9 mouse cellular contexts compared by ENCODE assay signal in the genomic region with DNA sequence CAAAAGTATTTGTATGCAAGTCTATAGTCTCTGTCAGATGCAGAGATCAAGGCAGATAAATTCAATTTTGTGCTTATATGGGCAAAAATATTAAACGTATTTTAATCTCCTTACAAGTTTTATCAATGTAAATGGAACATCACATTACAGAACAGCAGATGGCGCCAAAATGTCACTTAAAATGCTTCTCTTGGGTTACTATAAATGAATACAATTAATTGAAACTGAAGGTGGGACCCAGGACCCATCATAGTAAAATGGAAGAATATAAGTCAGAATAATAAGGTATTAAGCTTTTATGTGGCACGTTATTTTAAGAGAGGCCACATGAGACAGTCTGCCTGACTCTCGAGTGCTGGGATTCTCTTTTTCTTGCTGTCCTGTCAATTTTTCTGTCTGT. TPM values are rescaled to one million over a fixed set of nuclear protein-coding genes. Genes with fewer than 3 reads are reported as not detected.
DNase-seq lines count a peak whose midpoint lies in the region; ATAC-seq and TF ChIP-seq lines count a peak whose summit lies in the region.
"Had no signal": no experiment of that assay in that cellular context is flagged by ENCODE, and none has a peak within 500 bp of the region (broad histone marks: within the 10 kb centered on the region; RNA-seq: fewer than 3 reads in every experiment).

No protein-coding gene starts in this region.

- no peaks in the 10 kb centered on the region for H3K36me3 ChIP-seq in kidney, adult 2 months (ENCODE audit: control insufficient read depth, insufficient read depth, low read length)
- H3K36me3 ChIP-seq in kidney, embryonic 15.5 days = no peaks in the 10 kb centered on the region
- no peaks in the 10 kb centered on the region for H3K36me3 ChIP-seq in midbrain, embryonic 13.5 days
- H3K36me3 ChIP-seq: liver, embryonic 15.5 days had no signal

- 25% methylated on average over 4 of the region's 4 CpGs for WGBS in kidney, adult 2 months
- WGBS in kidney, embryonic 15.5 days = 50% methylated on average over 4 of the region's 4 CpGs
- 48% methylated on average over 4 of the region's 4 CpGs for WGBS in midbrain, embryonic 13.5 days

- no peaks in the 10 kb centered on the region for H3K9me3 ChIP-seq in kidney, embryonic 15.5 days (replicated peaks)
- no peaks in the 10 kb centered on the region for H3K9me3 ChIP-seq in midbrain, embryonic 13.5 days
- H3K9me3 ChIP-seq: liver, embryonic 15.5 days had no signal

- H3K4me2 ChIP-seq in kidney, embryonic 15.5 days = no peak overlapping the region
- no peak overlapping the region for H3K4me2 ChIP-seq in midbrain, embryonic 13.5 days (replicated peaks)
- H3K4me2 ChIP-seq: liver, embryonic 15.5 days had no signal

- no peak overlapping the region for H3K9ac ChIP-seq in kidney, embryonic 15.5 days
- H3K9ac ChIP-seq in midbrain, embryonic 13.5 days (replicated peaks) = no peak overlapping the region
- H3K9ac ChIP-seq: liver, embryonic 15.5 days had no signal

- TF ChIP-seq POLR2A in kidney, adult 2 months (IDR thresholded peaks at IDR 0.05; ENCODE audit: low read depth, low read length) = no peak

- no peak overlapping the region for H3K27ac ChIP-seq in kidney, adult 2 months (ENCODE audit: insufficient read depth, low read depth, low read length)
- no peak overlapping the region for H3K27ac ChIP-seq in kidney, embryonic 15.5 days
- H3K27ac ChIP-seq in layer of hippocampus, adult 2 months = no peak overlapping the region
- no peak overlapping the region for H3K27ac ChIP-seq in midbrain, embryonic 13.5 days
- H3K27ac ChIP-seq: liver, embryonic 15.5 days had no signal

- TF ChIP-seq CTCF in kidney, adult 2 months (conservative IDR thresholded peaks at IDR 0.05; ENCODE audit: insufficient read depth, insufficient read length, low read depth, low read length) = 0 out of 2 replicates have a peak, but pooled peaks have one; percentile 8
- TF ChIP-seq CTCF in layer of hippocampus, adult 2 months (conservative IDR thresholded peaks at IDR 0.05) = peak; percentile 86

- no peaks in the 10 kb centered on the region for H3K27me3 ChIP-seq in kidney, adult 2 months (replicated peaks; ENCODE audit: control insufficient read depth, insufficient read depth, low read length)
- H3K27me3 ChIP-seq in kidney, embryonic 15.5 days = no peaks in the 10 kb centered on the region
- no peaks in the 10 kb centered on the region for H3K27me3 ChIP-seq in midbrain, embryonic 13.5 days
- H3K27me3 ChIP-seq: liver, embryonic 15.5 days had no signal

- DNase-seq in kidney, adult 2 months = peak; percentile 70
- DNase-seq in CD4-positive, CD25-positive, alpha-beta regulatory T cell, adult 2 months (ENCODE audit: low read depth, low spot score) = peak; percentile 87
- DNase-seq in MEL-GATA-1-ER (ENCODE audit: extremely low read depth, low read depth) = peak; percentile 46
- DNase-seq in cerebellum, postnatal 14 days = peak; percentile 76 to 81
- DNase-seq in layer of hippocampus, adult 2 months (ENCODE audit: low spot score in 2 of 2) = peak; percentile 44 to 50
- DNase-seq in retina, embryonic 14.5 days (ENCODE audit: low spot score) = peak; percentile 86

- H3K4me1 ChIP-seq in kidney, adult 2 months (ENCODE audit: control insufficient read depth, insufficient read depth, low read length) = peaks cover 5% of the 10 kb centered on the region; the same call in 1 of the 2 replicates
- H3K4me1 ChIP-seq in kidney, embryonic 15.5 days = peaks cover 19% of the 10 kb centered on the region
- H3K4me1 ChIP-seq in midbrain, embryonic 13.5 days (replicated peaks) = peaks cover 20% of the 10 kb centered on the region

- no peak for ATAC-seq in kidney, embryonic 15.5 days (replicated peaks; ENCODE audit: low FRiP score)
- ATAC-seq in midbrain, embryonic 13.5 days = no peak

- H3K4me3 ChIP-seq in kidney, adult 2 months (ENCODE audit: insufficient read depth, low read depth, low read length) = no peak overlapping the region
- H3K4me3 ChIP-seq in kidney, embryonic 15.5 days (replicated peaks) = no peak overlapping the region
- H3K4me3 ChIP-seq in layer of hippocampus, adult 2 months = no peak overlapping the region
- no peak overlapping the region for H3K4me3 ChIP-seq in midbrain, embryonic 13.5 days (replicated peaks)
- H3K4me3 ChIP-seq: liver, embryonic 15.5 days had no signal

RNA-seq across cellular contexts. Expression of a gene that starts 39.9 kb away (rescaled TPM):
- 13.8 and 18.5 TPM in 2 replicates for polyA plus RNA-seq in kidney, adult 2 months (2012; rRNA removed)
- 15.9 and 16.4 TPM in 2 replicates for polyA plus RNA-seq in kidney, embryonic 15.5 days (2015; fragmentation: Nextera tagmentation; extraction: Ambion mirVana)
- total RNA-seq in layer of hippocampus, adult 2 months (2021) = 100 to 1,000 TPM; 119 to 121 TPM
- polyA plus RNA-seq in midbrain, embryonic 13.5 days (2015; fragmentation: Nextera tagmentation; extraction: Ambion mirVana) = 30.7 and 31.2 TPM in 2 replicates

RNA-seq across cellular contexts. Expression of a gene that starts 50.4 kb away (rescaled TPM):
- 2.5 and 3.3 TPM in 2 replicates for polyA plus RNA-seq in kidney, adult 2 months (2012; rRNA removed)
- 59.4 and 61.5 TPM in 2 replicates for polyA plus RNA-seq in kidney, embryonic 15.5 days (2015; fragmentation: Nextera tagmentation; extraction: Ambion mirVana)
- 10 to 100 TPM; 13.5 to 16.4 TPM for total RNA-seq in layer of hippocampus, adult 2 months (2021)
- 37.3 and 38.2 TPM in 2 replicates for polyA plus RNA-seq in midbrain, embryonic 13.5 days (2015; fragmentation: Nextera tagmentation; extraction: Ambion mirVana)
